Mouse (Mus musculus): ENCODE measurements around the gene Nrip1.

The Nrip1 gene

DNA sequence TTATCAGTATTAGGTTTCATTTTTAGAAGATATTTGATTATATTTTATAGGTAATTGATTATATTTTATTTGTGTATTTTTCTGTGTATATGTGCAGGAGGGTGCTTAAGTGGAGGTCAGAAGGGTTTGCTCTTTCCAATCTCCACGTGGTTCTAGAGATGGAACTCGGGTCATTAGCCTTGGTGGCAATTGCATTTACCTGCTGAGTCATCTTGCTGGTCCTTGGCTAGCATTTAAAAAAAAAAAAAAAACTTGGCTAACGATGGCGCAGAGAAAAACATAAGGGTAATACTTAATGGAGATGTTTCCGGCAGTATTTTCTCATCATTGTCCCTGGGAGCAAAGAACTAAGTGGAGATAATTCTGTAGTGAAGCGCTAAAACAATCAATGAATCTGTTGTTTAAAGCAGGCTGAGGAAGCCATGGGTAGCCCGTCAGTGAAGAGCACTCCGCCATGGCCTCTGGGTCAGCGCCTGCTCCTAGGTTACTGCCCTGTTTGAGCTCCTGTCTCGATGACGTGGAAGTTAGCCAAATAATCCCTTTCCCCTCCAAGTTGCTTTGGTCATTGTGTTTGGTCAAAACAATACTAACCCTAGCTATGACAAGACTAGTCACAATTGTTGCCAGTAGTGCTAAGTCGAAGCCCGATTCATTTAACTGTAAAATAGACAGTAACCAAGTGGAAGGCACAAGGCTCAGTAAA is 25.8 kb downstream of the Nrip1 start:
- in situ Hi-C loops (cut with MseI, MboI): no loop called here

- in situ Hi-C loops (cut with MseI, MboI): no loop called here
These were observed 27.3 kb downstream of the Nrip1 start for GRCm38 (mm10) chr16:76346371-76346770.

DNA sequence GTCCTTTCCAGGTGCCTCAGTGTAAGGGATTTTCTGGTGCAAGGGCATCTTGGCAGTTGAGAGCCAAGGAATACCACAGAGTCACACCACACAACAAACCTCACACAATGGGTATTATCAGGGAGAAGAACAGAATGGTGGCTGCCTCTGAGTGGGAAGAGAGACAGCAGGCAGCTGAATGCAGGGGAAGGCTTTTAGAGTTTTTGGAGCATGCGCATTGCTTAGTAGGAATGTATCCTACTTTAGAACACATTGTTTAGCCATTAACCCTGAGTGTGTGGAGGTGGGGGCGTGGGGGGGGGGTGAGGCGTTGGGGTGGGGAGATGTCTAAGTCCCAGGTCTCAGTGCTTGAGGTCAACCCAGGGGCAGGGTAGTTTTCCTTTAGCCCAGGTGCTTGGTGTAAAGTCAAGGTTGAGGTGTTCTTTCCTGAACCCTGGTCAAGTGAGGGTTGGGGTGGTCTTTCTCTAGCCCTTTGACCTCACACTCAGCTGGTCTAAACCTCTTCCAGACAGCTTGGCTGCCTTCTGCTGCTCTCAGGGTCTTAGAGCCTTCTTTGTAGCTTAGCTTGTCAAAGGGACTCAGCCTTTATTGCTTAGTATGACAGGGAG is 28.8 kb downstream of the Nrip1 start:
- in situ Hi-C loops (cut with MseI, MboI): no loop called here

DNA sequence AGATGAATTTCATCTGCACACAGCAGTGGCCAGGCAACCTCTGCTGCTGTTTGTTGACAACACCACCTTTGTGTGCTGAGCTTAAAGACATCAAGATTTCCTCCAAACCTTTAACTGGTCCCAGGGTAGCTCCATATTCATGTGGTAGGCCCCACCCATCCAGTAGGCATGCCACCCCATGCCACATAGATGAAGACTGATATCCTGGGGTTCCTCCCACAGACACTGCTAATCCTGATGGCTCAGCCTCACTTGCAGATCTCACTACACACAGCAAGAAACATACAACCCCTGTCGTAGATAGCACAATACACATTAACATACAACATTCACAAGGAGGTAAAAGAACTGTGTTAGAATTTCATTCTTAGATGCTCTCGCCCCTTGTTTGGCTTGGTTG is 29.6 kb downstream of the Nrip1 start:
- in situ Hi-C loops (cut with MseI, MboI): no loop called here

DNA sequence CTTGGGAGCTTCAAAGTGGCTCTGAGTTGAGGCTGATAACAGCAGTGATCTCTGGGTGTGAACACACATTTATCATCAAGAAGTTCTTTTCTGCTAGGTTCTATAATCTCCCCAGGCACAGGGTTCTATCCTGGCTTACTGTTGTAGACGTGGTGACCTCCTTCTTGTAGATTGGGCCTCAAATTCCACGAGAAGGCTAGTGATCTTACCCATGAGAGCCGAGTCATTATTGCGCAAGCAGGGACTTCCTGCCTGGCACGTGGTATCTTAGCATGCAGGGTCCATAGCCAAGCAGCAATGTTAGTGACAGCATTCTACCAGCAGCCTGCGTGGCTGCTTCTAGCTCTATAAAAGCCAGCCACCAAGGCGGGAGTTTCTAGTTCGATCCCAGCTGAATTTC is 32.0 kb downstream of the Nrip1 start:
- in situ Hi-C loops (cut with MseI, MboI): no loop called here

- in situ Hi-C loops (cut with MseI, MboI): no loop called here
These were observed 34.4 kb downstream of the Nrip1 start for GRCm38 (mm10) chr16:76339256-76339655.

DNA sequence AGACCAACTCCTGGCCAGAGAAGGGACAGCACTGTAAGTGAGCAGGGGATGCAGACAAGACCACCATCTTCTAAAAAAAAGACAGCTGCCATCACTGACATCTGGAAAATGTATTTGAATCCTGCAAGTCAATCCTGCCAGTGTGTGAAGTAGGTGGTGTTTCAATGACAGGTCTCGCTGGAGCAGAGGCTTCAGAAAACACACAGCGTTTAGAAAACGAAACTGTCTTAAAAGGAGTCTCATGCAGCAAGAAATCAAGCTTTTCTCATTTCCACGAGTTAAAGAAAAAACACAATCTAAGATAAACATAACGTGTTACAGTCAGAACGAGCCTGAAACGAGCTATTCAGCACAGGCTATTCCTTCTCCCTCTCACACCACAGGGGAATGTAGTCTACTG is 36.3 kb downstream of the Nrip1 start:
- in situ Hi-C loops (cut with MseI, MboI): no loop called here

DNA sequence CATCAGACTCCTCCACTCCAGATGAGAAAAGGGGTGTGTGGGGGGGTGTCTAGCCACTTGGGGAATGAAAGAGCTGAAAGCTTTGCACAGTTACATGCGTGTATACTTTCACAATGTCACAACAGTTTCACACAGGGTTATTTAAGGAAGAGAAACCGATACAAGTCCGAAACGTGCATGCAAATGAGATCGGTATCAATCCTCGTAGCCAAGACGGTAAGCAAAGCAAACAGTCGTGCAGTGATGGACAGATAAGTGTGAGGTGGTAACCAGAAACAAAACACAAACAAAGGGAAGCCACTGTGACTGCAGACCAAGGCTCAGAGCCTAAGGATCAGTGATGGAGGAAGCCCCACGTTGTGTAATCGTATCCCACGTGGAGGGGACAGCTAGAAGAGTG is 36.7 kb downstream of the Nrip1 start:
- in situ Hi-C loops (cut with MseI, MboI): no loop called here

DNA sequence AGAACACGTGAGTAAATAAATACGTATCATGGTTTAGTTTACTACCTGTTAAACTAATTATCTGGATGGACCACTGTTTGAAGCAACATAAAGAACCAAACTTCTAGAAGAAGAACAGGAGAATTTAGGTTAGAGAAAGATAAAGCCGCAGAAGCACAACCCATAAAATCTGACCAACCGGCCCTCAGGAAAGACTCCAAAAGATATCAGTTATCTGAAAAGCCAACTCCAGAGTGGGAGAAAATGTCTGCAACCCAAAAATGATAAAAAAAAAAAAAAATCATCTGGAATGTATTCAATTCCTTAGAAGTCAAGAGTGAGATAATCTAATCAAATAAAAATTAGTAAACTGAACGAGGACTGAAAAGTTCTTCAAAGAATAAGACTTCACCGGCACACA is 37.7 kb downstream of the Nrip1 start:
- in situ Hi-C loops (cut with MseI, MboI): no loop called here

DNA sequence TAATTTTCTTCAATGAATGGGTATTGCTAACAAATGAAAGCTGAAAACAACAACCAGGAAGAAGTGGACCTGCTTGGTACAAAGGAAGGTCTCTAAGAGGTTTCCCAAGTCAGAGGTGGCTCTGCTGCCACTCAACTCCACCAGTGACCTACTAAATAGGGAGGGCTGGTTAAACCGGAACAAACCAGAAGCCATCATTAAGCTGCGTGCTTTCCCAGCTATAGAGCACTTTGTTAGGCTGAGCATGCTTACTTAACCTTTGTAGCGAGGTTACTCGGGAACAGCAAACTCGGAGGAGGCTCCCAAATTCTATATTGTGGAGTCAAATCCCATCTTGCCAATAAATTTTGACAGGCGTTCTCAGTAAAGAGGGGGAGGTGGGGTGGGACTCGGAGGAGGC is 41.5 kb downstream of the Nrip1 start:
- in situ Hi-C loops (cut with MseI, MboI): no loop called here

DNA sequence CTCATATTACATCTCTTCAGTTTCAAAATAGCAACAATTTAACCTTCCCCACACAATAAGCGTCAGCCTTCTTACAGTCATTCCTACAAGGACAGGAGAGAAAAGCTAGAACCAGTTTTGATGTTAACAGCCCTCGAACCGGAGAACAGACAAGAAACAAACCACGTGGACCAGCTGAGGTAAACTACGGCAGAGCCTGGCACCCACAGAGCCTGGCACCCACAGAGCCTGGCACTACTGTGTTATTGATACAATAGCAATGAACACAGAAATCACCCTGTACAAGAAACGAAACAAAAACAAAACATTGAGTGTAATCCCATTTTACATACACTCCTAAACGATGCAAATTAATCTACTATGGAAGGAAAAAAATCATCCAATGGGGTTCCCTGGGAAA is 42.4 kb downstream of the Nrip1 start:
- in situ Hi-C loops (cut with MseI, MboI): no loop called here

GRCm38 (mm10) chr16:76325315-76325710 is 48.3 kb downstream of the Nrip1 start:
- in situ Hi-C loops (cut with MseI, MboI): no loop called here

DNA sequence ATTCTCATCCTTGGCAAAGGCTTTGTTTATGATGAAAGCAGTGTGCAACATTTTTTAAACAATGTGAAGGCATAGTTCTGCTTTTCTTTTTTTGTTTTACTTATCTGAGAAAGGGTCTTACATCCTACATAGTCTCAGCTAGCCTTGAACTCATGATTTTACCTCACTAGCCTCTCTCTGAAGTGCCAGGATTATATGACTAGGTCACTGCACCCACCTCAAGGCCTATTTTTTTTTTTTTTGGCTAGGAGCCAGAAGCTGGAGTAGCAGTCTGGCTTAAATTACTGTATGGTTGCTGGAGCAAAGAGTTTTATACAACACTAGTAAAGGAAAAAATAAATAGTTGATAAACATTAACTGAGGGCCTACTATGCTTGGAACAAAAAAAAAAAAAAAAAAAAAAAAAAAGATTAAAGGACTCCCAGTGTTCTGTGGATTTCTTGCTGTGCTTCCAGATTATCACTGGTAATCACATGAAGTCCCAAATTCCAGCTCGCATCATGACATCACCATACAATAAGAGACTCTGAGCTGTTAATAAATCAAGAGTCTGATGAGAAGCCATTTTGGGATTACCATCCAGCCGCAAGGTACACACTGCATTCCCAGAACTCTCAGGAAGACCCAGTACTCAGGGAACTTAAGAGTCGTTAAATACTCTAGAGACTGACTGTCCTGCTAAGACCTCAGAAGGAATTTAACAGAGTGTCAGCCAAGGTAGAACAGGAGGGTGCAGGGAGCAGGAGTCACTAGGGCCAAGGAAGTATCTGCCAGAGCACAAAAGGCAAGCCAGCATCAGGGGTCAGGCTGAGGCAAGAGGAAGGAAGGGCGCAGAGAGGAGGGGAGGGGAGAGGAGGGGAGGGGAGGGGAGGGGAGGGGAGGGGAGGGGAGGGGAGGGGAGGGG is 49.0 kb downstream of the Nrip1 start:
- in situ Hi-C loops (cut with MseI, MboI): no loop called here

- in situ Hi-C loops (cut with MseI, MboI): no loop called here
These were observed 49.9 kb downstream of the Nrip1 start for GRCm38 (mm10) chr16:76323594-76324307.

- in situ Hi-C loops (cut with MseI, MboI): no loop called here
These were observed 50.5 kb downstream of the Nrip1 start for GRCm38 (mm10) chr16:76323141-76323540.

GRCm38 (mm10) chr16:76321527-76322165 is 52.0 kb downstream of the Nrip1 start:
- in situ Hi-C loops (cut with MseI, MboI): no loop called here

DNA sequence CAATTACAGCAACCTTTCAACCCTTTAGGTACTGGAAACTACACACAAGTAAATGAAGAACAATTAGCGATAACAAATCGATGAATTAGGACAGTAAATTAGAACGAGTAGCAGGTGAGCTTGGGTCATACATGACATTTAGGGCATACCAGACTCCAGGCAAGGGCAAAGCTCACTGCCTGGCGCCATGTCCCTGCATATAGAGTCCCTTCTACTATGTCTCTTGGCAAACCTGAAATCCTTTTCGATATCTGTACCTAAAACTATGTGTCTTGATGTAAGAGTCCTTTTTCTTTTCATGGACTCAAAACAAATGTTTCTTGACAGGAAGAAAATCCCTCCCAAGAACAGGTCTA is 53.5 kb downstream of the Nrip1 start:
- in situ Hi-C loops (cut with MseI, MboI): no loop called here

DNA sequence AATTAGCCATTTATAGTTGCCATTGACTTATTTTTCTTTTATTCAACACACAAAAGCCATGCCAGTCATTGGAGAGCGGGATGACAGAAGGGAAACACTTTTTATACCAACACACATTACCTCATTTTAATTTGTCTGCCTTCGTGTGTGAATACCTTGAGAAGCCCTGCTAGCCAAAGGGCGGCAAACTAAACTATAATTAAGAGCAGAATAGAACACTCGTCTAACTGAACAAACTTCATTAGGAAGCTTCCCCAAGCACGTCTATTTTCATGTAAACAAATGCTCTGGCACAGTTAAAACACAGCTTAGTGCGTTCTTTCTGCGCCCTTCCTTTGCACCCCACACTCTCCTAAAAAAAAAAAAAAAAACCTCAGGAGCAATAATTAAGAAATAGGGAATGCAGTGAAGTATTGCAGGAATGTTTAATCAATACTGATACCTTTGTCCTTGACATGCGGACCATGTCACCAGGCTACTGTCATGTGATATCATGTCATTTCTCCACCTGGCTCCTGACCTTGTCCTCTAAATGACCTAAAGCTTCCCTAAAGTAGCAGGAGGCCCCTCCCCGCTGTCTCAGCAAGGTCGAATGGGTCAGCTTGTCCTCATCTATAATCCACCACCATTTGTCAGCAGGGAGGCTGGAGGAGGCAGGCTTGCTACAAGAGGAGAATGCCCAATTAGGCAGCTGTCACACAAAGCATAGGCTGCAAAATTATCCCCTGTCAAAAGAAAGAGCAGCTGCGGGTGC is 54.1 kb downstream of the Nrip1 start:
- in situ Hi-C loops (cut with MseI, MboI): no loop called here

GRCm38 (mm10) chr16:76318331-76318922 is 55.2 kb downstream of the Nrip1 start:
- in situ Hi-C loops (cut with MseI, MboI): no loop called here
